Mouse (Mus musculus) forebrain, postnatal 0 days (tissue): ENCODE data around the gene Syne3. TPM values are rescaled to one million over a fixed set of nuclear protein-coding genes. Genes with fewer than 3 reads are reported as not detected.

Source experiments
- ATAC-seq: fragments of 200-750 bp; cut with Nextera tagmentation; 2 replicates; pipeline ENCODE4 v1.8.0; 2017; ENCODE audit warnings: mild to moderate bottlenecking, moderate library complexity
- DNase-seq: peaks from one replicate; pipeline ENCODE4 v3.0.0-alpha.2; 2015
- H3K27ac ChIP-seq: fragments of 300-500 bp; sonication (generic); 2 replicates; pipeline ENCODE4 v1.5.1; 2014; ENCODE audit warnings: low read depth, mild to moderate bottlenecking, antibody characterized with exemption, low read length, moderate library complexity, mixed read lengths
- H3K27me3 ChIP-seq: fragments of 300-500 bp; sonication (generic); 2 replicates; pipeline ENCODE4 v1.6.1; 2014; ENCODE audit warnings: mild to moderate bottlenecking, low read length, mixed read lengths; ENCODE audit not compliant: insufficient read depth
- H3K36me3 ChIP-seq: fragments of 300-500 bp; sonication (generic); 2 replicates; pipeline ENCODE4 v1.6.1; 2014; ENCODE audit warnings: mild to moderate bottlenecking, moderate library complexity; ENCODE audit not compliant: insufficient read depth
- H3K4me1 ChIP-seq: fragments of 300-500 bp; sonication (generic); 2 replicates; pipeline ENCODE4 v1.6.1; 2014; ENCODE audit warnings: antibody characterized with exemption; ENCODE audit not compliant: insufficient read depth
- H3K4me2 ChIP-seq: fragments of 300-500 bp; sonication (generic); 2 replicates; pipeline ENCODE4 v1.6.1; 2014; ENCODE audit warnings: low read depth, mild to moderate bottlenecking, moderate library complexity
- H3K4me3 ChIP-seq: fragments of 300-500 bp; sonication (generic); 2 replicates; pipeline ENCODE4 v1.5.1; 2014; ENCODE audit warnings: low read depth, low read length, mixed read lengths
- H3K9ac ChIP-seq: fragments of 300-500 bp; sonication (generic); 2 replicates; pipeline ENCODE4 v1.6.1; 2014; ENCODE audit warnings: mild to moderate bottlenecking
- H3K9me3 ChIP-seq: fragments of 300-500 bp; sonication (generic); 2 replicates; pipeline ENCODE4 v1.6.1; 2016; ENCODE audit warnings: low read length
- CTCF ChIP-seq: sonication (generic); IDR thresholded peaks from 2 replicates; pipeline ENCODE4 v1.5.1; 2016; ENCODE audit warnings: antibody characterized with exemption, control low read depth, low read depth
- WGBS: fragments of 180-500 bp; shearing (Covaris S2); extraction: QIAGEN DNeasy Blood & Tissue Kit; methylation state at CpG from one replicate; pipeline ENCODE4 v1.1.7; 2014; 5-methylcytosine and 5-hydroxymethylcytosine counted together
- polyA plus RNA-seq: library from polyadenylated mRNA; unstranded; fragments of >200 nt; fragmentation: Nextera tagmentation; extraction: Ambion mirVana; gene quantifications from 2 replicates; pipeline ENCODE4 v1.2.1, GENCODE M21; 2015
- total RNA-seq: library from RNA; depleted of rRNA; stranded (reverse); fragments of >200 nt; gene quantifications from 2 replicates; pipeline ENCODE4 v1.2.3, GENCODE M21; 2014

Gene Syne3
- total and polyA plus RNA-seq, 2 experiments from 2014 or later: 0.54 to 1.8 TPM

DNA sequence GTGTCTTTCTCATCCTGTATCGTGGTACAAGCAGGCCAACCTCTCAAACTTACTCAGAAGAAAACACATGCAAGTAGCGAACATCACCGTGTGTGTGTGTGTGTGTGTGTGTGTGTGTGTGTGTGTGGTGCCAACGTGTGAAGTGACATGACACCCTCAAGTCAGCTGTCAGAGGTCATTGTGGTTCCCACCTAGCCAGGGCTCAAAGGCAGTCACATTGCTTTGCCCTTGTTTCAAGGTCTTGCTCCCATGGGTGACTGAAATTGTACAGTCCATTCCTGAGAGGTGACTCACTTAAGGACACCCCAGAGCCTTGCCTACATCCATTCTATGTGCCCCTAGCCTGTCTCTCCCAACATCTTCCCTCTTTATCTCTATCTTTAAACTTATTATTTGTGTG lies 40.0 kb downstream of the Syne3 start:
- Histone ChIP-seq H3K4me3 (no peak overlapping the region), H3K27ac (no peak overlapping the region), H3K4me2 (no peak overlapping the region), H3K36me3 (no peaks in the 10 kb centered on the region), H3K9me3 (no peaks in the 10 kb centered on the region), H3K27me3 (0 out of 2 replicates have a peak, but pooled peaks cover 6% of the 10 kb centered on the region), H3K4me1 (no peaks in the 10 kb centered on the region), H3K9ac (no peak overlapping the region)
- WGBS: 88% methylated on average over 4 of the region's 4 CpGs
- DNase-seq: no peak
- TF ChIP-seq CTCF: no peak
- ATAC-seq: no peak

DNA sequence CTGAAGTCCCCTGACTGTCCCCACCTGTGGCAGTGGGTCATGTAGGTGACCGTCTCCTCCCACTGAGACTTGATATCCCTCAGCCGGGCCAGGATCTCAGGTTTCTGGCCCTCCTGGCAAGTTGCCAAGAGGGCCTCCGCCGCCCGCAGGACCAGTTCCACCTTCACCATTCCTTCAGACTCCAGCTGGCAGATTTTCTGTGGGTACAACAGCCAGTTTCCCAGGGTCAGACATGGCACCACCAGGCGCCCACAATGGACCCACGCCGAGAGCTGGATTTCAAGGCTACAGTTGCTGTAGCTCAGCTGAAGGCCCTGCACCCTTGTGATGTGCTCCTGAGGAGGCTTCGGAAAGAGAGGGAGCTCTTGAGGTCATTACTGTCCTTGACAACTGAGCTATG lies 40.4 kb downstream of the Syne3 start:
- H3K4me1 ChIP-seq: no peaks in the 10 kb centered on the region
- DNase-seq (no peak), ATAC-seq (no peak)
- H3K9me3 ChIP-seq: no peaks in the 10 kb centered on the region
- H3K4me3 ChIP-seq: no peak overlapping the region
- H3K27ac ChIP-seq: no peak overlapping the region
- no peaks in the 10 kb centered on the region for H3K36me3 ChIP-seq
- no peak overlapping the region for H3K4me2 ChIP-seq
- no peak overlapping the region for H3K9ac ChIP-seq
- 0 out of 2 replicates have a peak, but pooled peaks cover 6% of the 10 kb centered on the region for H3K27me3 ChIP-seq
- WGBS: 81% methylated on average over 9 of the region's 9 CpGs
- TF ChIP-seq CTCF: no peak

DNA sequence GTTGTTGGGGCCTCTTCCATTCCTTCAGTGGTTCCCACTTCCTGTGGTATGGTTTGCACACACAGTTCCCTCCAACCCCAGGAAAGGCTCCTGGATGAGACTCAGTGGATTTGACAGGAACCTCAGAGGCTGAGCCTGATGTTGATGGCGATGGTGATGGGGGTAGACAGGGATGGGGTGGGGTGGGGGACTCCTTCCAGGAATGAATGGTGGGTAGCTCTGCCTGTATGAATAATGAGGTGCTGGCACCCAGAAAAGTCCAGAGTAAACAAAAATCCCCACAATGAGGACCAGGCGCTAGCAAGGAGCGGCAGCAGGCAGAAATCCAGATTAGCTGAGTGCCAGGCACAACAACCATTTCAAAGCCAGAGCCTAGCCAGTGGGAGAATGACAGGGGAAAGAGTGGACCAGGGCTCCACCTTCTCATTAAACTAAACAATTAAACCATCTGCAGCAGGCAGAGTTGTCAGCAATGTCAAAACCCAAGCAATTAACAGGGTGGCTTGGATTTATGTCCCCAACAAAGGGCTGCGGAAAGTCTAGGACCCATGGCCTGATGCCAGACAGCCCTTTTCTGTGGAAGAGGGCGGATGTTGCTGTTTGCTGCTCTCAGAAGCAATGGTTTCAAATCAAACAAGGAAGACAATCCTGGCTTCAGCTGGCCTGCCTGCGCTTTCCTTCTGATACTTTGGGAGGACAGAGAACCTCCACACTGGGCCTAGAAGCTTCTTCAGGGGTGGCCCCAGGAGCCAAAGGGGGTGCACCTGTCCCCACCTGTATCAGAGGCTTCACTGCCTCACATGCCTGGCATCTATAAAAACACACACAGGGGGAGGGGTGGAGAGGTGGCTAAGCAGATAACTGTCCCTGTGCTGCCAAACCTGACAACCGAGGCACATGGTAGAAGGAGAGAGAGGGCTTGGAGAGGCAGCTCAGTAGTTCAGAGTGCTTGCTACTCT lies 44.4 kb downstream of the Syne3 start:
- no peak for TF ChIP-seq CTCF
- H3K4me2 ChIP-seq: no peak overlapping the region
- H3K27me3 ChIP-seq: peaks cover 6% of the 10 kb centered on the region; the same call in 1 of the 2 replicates
- DNase-seq: peak; percentile 79
- H3K36me3 ChIP-seq: no peaks in the 10 kb centered on the region
- peak overlapping the region; percentile 72 for H3K27ac ChIP-seq
- no peaks in the 10 kb centered on the region for H3K9me3 ChIP-seq
- peak; percentile 96 for ATAC-seq
- H3K9ac ChIP-seq: no peak overlapping the region
- WGBS: 18% methylated on average over 7 of the region's 7 CpGs
- no peak overlapping the region for H3K4me3 ChIP-seq
- H3K4me1 ChIP-seq: no peaks in the 10 kb centered on the region

DNA sequence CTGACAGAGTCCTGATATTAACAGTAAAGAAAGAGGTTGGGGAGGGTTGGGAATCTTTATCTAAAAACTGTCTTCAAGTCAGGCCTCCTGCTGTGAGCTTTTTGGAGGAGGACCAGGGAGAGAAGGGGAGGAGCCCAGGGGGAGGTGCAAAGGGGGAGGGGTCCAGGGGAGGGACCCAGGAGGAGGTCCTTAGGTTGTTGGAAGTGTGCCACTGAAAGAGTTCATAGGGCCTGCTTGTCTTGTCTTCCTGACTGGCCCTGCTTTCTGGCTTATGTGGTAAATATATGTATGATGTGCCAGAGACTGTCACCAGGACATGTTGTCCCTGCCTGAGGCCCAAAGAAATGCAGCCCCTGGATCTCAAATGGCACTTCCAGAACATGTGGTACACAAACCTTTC lies 49.2 kb downstream of the Syne3 start:
- no peaks in the 10 kb centered on the region for H3K36me3 ChIP-seq
- H3K9ac ChIP-seq: no peak overlapping the region
- no peak overlapping the region for H3K4me2 ChIP-seq
- no peak overlapping the region for H3K27ac ChIP-seq
- no peak for ATAC-seq
- no peaks in the 10 kb centered on the region for H3K4me1 ChIP-seq
- no peak for DNase-seq
- H3K27me3 ChIP-seq: no peaks in the 10 kb centered on the region; the same call in 1 of the 2 replicates
- H3K4me3 ChIP-seq: no peak overlapping the region
- no peaks in the 10 kb centered on the region for H3K9me3 ChIP-seq
- TF ChIP-seq CTCF: no peak

DNA sequence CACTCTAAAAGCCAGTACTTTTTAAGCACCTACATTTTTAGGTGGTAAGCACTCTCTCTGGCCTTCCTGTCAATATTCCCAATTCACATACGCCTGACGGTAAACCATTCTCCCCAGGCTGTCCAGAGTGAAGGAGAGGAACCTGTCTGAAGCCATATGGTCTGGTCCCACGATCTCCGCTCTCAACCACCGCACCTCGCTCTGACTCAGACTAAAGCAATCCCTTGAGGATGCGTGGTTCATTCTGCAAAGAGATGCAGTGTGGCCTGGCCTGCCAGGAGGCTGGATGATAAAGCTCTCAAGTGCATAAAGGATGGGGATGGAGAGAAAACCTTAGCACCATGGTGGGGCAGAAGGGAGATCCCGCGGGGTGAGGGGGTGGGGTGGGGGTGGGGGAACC lies 49.6 kb downstream of the Syne3 start:
- no peaks in the 10 kb centered on the region for H3K4me1 ChIP-seq
- WGBS: 76% methylated on average over 9 of the region's 9 CpGs
- H3K36me3 ChIP-seq: no peaks in the 10 kb centered on the region
- H3K4me3 ChIP-seq: no peak overlapping the region
- TF ChIP-seq CTCF: no peak
- no peak overlapping the region for H3K4me2 ChIP-seq
- no peaks in the 10 kb centered on the region for H3K9me3 ChIP-seq
- H3K27me3 ChIP-seq: no peaks in the 10 kb centered on the region; the same call in 1 of the 2 replicates
- no peak overlapping the region for H3K27ac ChIP-seq
- no peak overlapping the region for H3K9ac ChIP-seq
- ATAC-seq (no peak), DNase-seq (no peak)

DNA sequence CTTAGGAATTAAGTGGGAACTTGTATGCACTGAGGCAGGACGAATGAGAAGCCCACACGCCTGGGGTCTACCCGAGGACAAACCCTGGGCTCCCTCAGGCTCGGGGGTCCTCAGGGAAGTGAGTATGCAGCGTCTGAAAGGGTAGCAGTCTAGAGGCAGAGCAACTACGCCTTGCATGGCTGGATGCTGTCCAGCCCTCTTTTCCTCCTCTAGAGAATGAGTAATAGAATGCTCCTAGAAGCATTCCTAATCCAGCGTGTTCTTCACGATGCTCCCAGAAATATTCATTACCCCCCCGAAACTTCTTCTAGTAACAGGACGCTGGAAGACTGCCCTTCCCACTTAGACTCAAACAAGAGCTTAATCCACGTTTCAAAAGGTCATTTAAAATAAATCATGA lies 51.3 kb downstream of the Syne3 start:
- no peak for ATAC-seq
- Histone ChIP-seq H3K36me3 (no peaks in the 10 kb centered on the region), H3K4me3 (no peak overlapping the region), H3K4me1 (no peaks in the 10 kb centered on the region), H3K4me2 (no peak overlapping the region), H3K9ac (no peak overlapping the region), H3K27me3 (no peaks in the 10 kb centered on the region), H3K9me3 (no peaks in the 10 kb centered on the region), H3K27ac (no peak overlapping the region)
- DNase-seq: no peak
- WGBS: 69% methylated on average over 11 of the region's 11 CpGs
- TF ChIP-seq CTCF: no peak

DNA sequence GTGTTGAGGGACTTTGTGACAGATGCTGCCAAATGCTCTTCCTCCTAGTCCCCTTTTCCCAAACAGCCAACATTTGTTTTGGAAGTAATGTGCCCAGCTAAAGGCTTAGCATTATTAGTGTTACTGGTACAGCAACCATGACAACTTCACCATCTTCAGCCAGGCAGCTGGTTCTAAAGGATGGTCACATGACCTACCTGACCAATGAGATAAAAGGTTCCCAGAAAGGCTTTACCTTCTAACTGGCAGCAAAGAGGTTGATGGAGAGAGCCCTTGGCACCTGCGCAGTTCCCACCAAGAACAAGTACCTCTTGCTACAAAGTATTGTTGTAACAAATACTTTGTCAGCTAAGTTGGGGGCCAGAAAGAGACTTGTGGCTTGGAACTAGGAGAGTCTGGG lies 52.4 kb downstream of the Syne3 start:
- Histone ChIP-seq H3K27ac (no peak overlapping the region), H3K4me3 (no peak overlapping the region), H3K27me3 (no peaks in the 10 kb centered on the region), H3K9ac (no peak overlapping the region), H3K9me3 (no peaks in the 10 kb centered on the region), H3K36me3 (no peaks in the 10 kb centered on the region), H3K4me1 (no peaks in the 10 kb centered on the region), H3K4me2 (no peak overlapping the region)
- WGBS: 95% methylated on average over 1 of the region's 1 CpGs
- ATAC-seq: no peak
- TF ChIP-seq CTCF: no peak
- no peak for DNase-seq
